Mouse (Mus musculus): Measurements from ENCODE around the gene Tmem183a. TPM values are rescaled to one million over a fixed set of nuclear protein-coding genes. Genes with fewer than 3 reads are reported as not detected.

Tmem183a gene
- polyA plus RNA-seq, 1 experiment from 2014 or later, result 93.0 TPM

- H3K27me3 ChIP-seq (ENCODE audit: control insufficient read depth, insufficient read depth, low read length), result no peaks in the 10 kb centered on the region
- ATAC-seq (ENCODE audit: insufficient number of reproducible peaks, insufficient read depth, low FRiP score, low read depth), result no peak
- no peaks in the 10 kb centered on the region for H3K9me3 ChIP-seq (ENCODE audit: control insufficient read depth, low read depth, low read length)
- no peak overlapping the region for H3K4me2 ChIP-seq (replicated peaks; ENCODE audit: low read depth, low read length)
- H3K4me3 ChIP-seq (ENCODE audit: low read depth, low read length), result no peak overlapping the region
- H3K4me1 ChIP-seq (ENCODE audit: control insufficient read depth, insufficient read depth, low read length), result peaks cover 8% of the 10 kb centered on the region; the same call in 1 of the 2 replicates
- H3K36me3 ChIP-seq (ENCODE audit: control insufficient read depth, insufficient read depth, low read length), result no peaks in the 10 kb centered on the region
- no peak overlapping the region for H3K9ac ChIP-seq (replicated peaks; ENCODE audit: low read depth, low read length)
- H3K27ac ChIP-seq (ENCODE audit: low read length), result no peak overlapping the region
These were observed 23.4 kb upstream of the Tmem183a start for GRCm38 (mm10) chr1:134385176-134385575.

GRCm38 (mm10) chr1:134384581-134384980 lies 22.8 kb upstream of the Tmem183a start:
- Histone ChIP-seq H3K4me1 (ENCODE audit: control insufficient read depth, insufficient read depth, low read length) (peaks cover 8% of the 10 kb centered on the region; the same call in 1 of the 2 replicates), H3K27ac (ENCODE audit: low read length) (no peak overlapping the region), H3K36me3 (ENCODE audit: control insufficient read depth, insufficient read depth, low read length) (no peaks in the 10 kb centered on the region), H3K4me2 (replicated peaks; ENCODE audit: low read depth, low read length) (no peak overlapping the region), H3K9me3 (ENCODE audit: control insufficient read depth, low read depth, low read length) (no peaks in the 10 kb centered on the region), H3K27me3 (ENCODE audit: control insufficient read depth, insufficient read depth, low read length) (no peaks in the 10 kb centered on the region), H3K4me3 (ENCODE audit: low read depth, low read length) (no peak overlapping the region), H3K9ac (replicated peaks; ENCODE audit: low read depth, low read length) (no peak overlapping the region)
- no peak for ATAC-seq (ENCODE audit: insufficient number of reproducible peaks, insufficient read depth, low FRiP score, low read depth)
- WGBS, result 87% methylated on average over 4 of the region's 4 CpGs

GRCm38 (mm10) chr1:134381795-134382625 lies 20.2 kb upstream of the Tmem183a start:
- H3K4me3 ChIP-seq (ENCODE audit: low read depth, low read length), result peak overlapping the region; percentile 23
- 2% methylated on average over 19 of the region's 19 CpGs for whole genome bisulfite sequencing
- ATAC-seq (ENCODE audit: insufficient number of reproducible peaks, insufficient read depth, low FRiP score, low read depth), result no peak
- peaks cover 8% of the 10 kb centered on the region; the same call in 1 of the 2 replicates for H3K4me1 ChIP-seq (ENCODE audit: control insufficient read depth, insufficient read depth, low read length)
- H3K9ac ChIP-seq (replicated peaks; ENCODE audit: low read depth, low read length), result no peak overlapping the region
- peak overlapping the region; percentile 49 for H3K4me2 ChIP-seq (replicated peaks; ENCODE audit: low read depth, low read length)
- H3K9me3 ChIP-seq (ENCODE audit: control insufficient read depth, low read depth, low read length), result no peaks in the 10 kb centered on the region
- no peak overlapping the region for H3K27ac ChIP-seq (ENCODE audit: low read length)
- H3K27me3 ChIP-seq (ENCODE audit: control insufficient read depth, insufficient read depth, low read length), result no peaks in the 10 kb centered on the region
- no peaks in the 10 kb centered on the region for H3K36me3 ChIP-seq (ENCODE audit: control insufficient read depth, insufficient read depth, low read length)

GRCm38 (mm10) chr1:134381051-134381450 lies 19.3 kb upstream of the Tmem183a start:
- Histone ChIP-seq H3K4me1 (ENCODE audit: control insufficient read depth, insufficient read depth, low read length) (peaks cover 8% of the 10 kb centered on the region; the same call in 1 of the 2 replicates), H3K9ac (replicated peaks; ENCODE audit: low read depth, low read length) (no peak overlapping the region), H3K36me3 (ENCODE audit: control insufficient read depth, insufficient read depth, low read length) (no peaks in the 10 kb centered on the region), H3K9me3 (ENCODE audit: control insufficient read depth, low read depth, low read length) (no peaks in the 10 kb centered on the region), H3K4me2 (replicated peaks; ENCODE audit: low read depth, low read length) (no peak overlapping the region; the same call in 1 of the 2 replicates), H3K27ac (ENCODE audit: low read length) (no peak overlapping the region), H3K27me3 (ENCODE audit: control insufficient read depth, insufficient read depth, low read length) (no peaks in the 10 kb centered on the region), H3K4me3 (ENCODE audit: low read depth, low read length) (no peak overlapping the region)
- ATAC-seq (ENCODE audit: insufficient number of reproducible peaks, insufficient read depth, low FRiP score, low read depth), result no peak
- 66% methylated on average over 2 of the region's 2 CpGs for WGBS

GRCm38 (mm10) chr1:134374124-134374523 lies 12.3 kb upstream of the Tmem183a start:
- H3K36me3 ChIP-seq (ENCODE audit: control insufficient read depth, insufficient read depth, low read length), result no peaks in the 10 kb centered on the region
- H3K4me1 ChIP-seq (ENCODE audit: control insufficient read depth, insufficient read depth, low read length), result no peaks in the 10 kb centered on the region
- H3K4me2 ChIP-seq (replicated peaks; ENCODE audit: low read depth, low read length), result no peak overlapping the region
- no peaks in the 10 kb centered on the region for H3K27me3 ChIP-seq (ENCODE audit: control insufficient read depth, insufficient read depth, low read length)
- 52% methylated on average over 2 of the region's 2 CpGs for WGBS
- ATAC-seq (ENCODE audit: insufficient number of reproducible peaks, insufficient read depth, low FRiP score, low read depth), result no peak
- no peak overlapping the region for H3K4me3 ChIP-seq (ENCODE audit: low read depth, low read length)
- H3K9me3 ChIP-seq (ENCODE audit: control insufficient read depth, low read depth, low read length), result peaks cover 5% of the 10 kb centered on the region; the same call in 1 of the 2 replicates
- H3K27ac ChIP-seq (ENCODE audit: low read length), result no peak overlapping the region
- no peak overlapping the region for H3K9ac ChIP-seq (replicated peaks; ENCODE audit: low read depth, low read length)

GRCm38 (mm10) chr1:134368777-134369337 lies 7.1 kb upstream of the Tmem183a start:
- WGBS, result 52% methylated on average over 9 of the region's 9 CpGs
- ATAC-seq (ENCODE audit: insufficient number of reproducible peaks, insufficient read depth, low FRiP score, low read depth), result no peak

GRCm38 (mm10) chr1:134365491-134365890 lies 3.7 kb upstream of the Tmem183a start:
- ATAC-seq (ENCODE audit: insufficient number of reproducible peaks, insufficient read depth, low FRiP score, low read depth), result no peak
- no peaks in the 10 kb centered on the region for H3K36me3 ChIP-seq (ENCODE audit: control insufficient read depth, insufficient read depth, low read length)

More at GRCm38 (mm10) chr1:134368777-134369337, 7.1 kb upstream of the Tmem183a start:
- Histone ChIP-seq H3K27ac (ENCODE audit: low read length) (no peak overlapping the region), H3K9ac (replicated peaks; ENCODE audit: low read depth, low read length) (no peak overlapping the region), H3K36me3 (ENCODE audit: control insufficient read depth, insufficient read depth, low read length) (no peaks in the 10 kb centered on the region), H3K27me3 (ENCODE audit: control insufficient read depth, insufficient read depth, low read length) (no peaks in the 10 kb centered on the region), H3K4me1 (ENCODE audit: control insufficient read depth, insufficient read depth, low read length) (no peaks in the 10 kb centered on the region), H3K4me3 (ENCODE audit: low read depth, low read length) (no peak overlapping the region), H3K4me2 (replicated peaks; ENCODE audit: low read depth, low read length) (no peak overlapping the region), H3K9me3 (ENCODE audit: control insufficient read depth, low read depth, low read length) (peaks cover 5% of the 10 kb centered on the region; the same call in 1 of the 2 replicates)

GRCm38 (mm10) chr1:134363194-134363593 lies 1.4 kb upstream of the Tmem183a start:
- Histone ChIP-seq H3K9me3 (ENCODE audit: control insufficient read depth, low read depth, low read length) (no peaks in the 10 kb centered on the region), H3K4me2 (replicated peaks; ENCODE audit: low read depth, low read length) (no peak overlapping the region), H3K36me3 (ENCODE audit: control insufficient read depth, insufficient read depth, low read length) (peaks cover 10% of the 10 kb centered on the region), H3K27ac (ENCODE audit: low read length) (no peak overlapping the region), H3K4me3 (ENCODE audit: low read depth, low read length) (no peak overlapping the region), H3K4me1 (ENCODE audit: control insufficient read depth, insufficient read depth, low read length) (peaks cover 6% of the 10 kb centered on the region; the same call in 1 of the 2 replicates), H3K27me3 (ENCODE audit: control insufficient read depth, insufficient read depth, low read length) (no peaks in the 10 kb centered on the region), H3K9ac (replicated peaks; ENCODE audit: low read depth, low read length) (no peak overlapping the region)
- ATAC-seq (ENCODE audit: insufficient number of reproducible peaks, insufficient read depth, low FRiP score, low read depth), result no peak
- WGBS, result 70% methylated on average over 4 of the region's 4 CpGs

More at GRCm38 (mm10) chr1:134365491-134365890, 3.7 kb upstream of the Tmem183a start:
- H3K4me2 ChIP-seq (replicated peaks; ENCODE audit: low read depth, low read length), result no peak overlapping the region
- peaks cover 5% of the 10 kb centered on the region; the same call in 1 of the 2 replicates for H3K9me3 ChIP-seq (ENCODE audit: control insufficient read depth, low read depth, low read length)
- no peak overlapping the region for H3K9ac ChIP-seq (replicated peaks; ENCODE audit: low read depth, low read length)
- peaks cover 6% of the 10 kb centered on the region; the same call in 1 of the 2 replicates for H3K4me1 ChIP-seq (ENCODE audit: control insufficient read depth, insufficient read depth, low read length)
- H3K27ac ChIP-seq (ENCODE audit: low read length), result no peak overlapping the region
- H3K4me3 ChIP-seq (ENCODE audit: low read depth, low read length), result no peak overlapping the region
- no peaks in the 10 kb centered on the region for H3K27me3 ChIP-seq (ENCODE audit: control insufficient read depth, insufficient read depth, low read length)
- WGBS, result 58% methylated on average over 5 of the region's 5 CpGs

All from stomach, embryonic 14.5 days (tissue).